Mouse (Mus musculus) neural tube, embryonic 14.5 days (tissue): ENCODE measurements around the gene Olfr472. TPM values are rescaled to one million over a fixed set of nuclear protein-coding genes. Genes with fewer than 3 reads are reported as not detected.
"Not testable (repeated sequence)": the region's sequence is repeated elsewhere in the genome, so short reads cannot be mapped to it uniquely, and the experiment has no call there.

Experiments used
- ATAC-seq: fragments of 200-750 bp; cut with Nextera tagmentation; 2 replicates; pipeline ENCODE4 v1.8.0; 2017; ENCODE audit warnings: low read depth, mild to moderate bottlenecking, moderate TSS enrichment, moderate library complexity
- H3K27ac ChIP-seq: fragments of 300-500 bp; sonication (generic); 2 replicates; pipeline ENCODE4 v1.5.1; 2014; ENCODE audit warnings: low read depth, mild to moderate bottlenecking, control low read depth, low read length, moderate library complexity, mixed read lengths
- H3K27me3 ChIP-seq: fragments of 300-500 bp; sonication (generic); 2 replicates; pipeline ENCODE4 v1.6.1; 2014; ENCODE audit warnings: low read length; ENCODE audit not compliant: control insufficient read depth, insufficient read depth
- H3K36me3 ChIP-seq: fragments of 300-500 bp; sonication (generic); 2 replicates; pipeline ENCODE4 v1.6.1; 2014; ENCODE audit warnings: low read length, mixed read lengths; ENCODE audit not compliant: control insufficient read depth, insufficient read depth
- H3K4me1 ChIP-seq: fragments of 300-500 bp; sonication (generic); 2 replicates; pipeline ENCODE4 v1.6.1; 2014; ENCODE audit warnings: low read length; ENCODE audit not compliant: control insufficient read depth, insufficient read depth
- H3K4me2 ChIP-seq: fragments of 300-500 bp; sonication (generic); 2 replicates; pipeline ENCODE4 v1.6.1; 2014; ENCODE audit warnings: mild to moderate bottlenecking, low read depth, low read length, control low read depth
- H3K4me3 ChIP-seq: fragments of 300-500 bp; sonication (generic); 2 replicates; pipeline ENCODE4 v1.5.1; 2014; ENCODE audit warnings: low read depth, low read length, control low read depth, mixed read lengths
- H3K9ac ChIP-seq: fragments of 300-500 bp; sonication (generic); replicated peaks from 2 replicates; pipeline ENCODE4 v1.6.1; 2014; ENCODE audit warnings: low read depth, mild to moderate bottlenecking, control low read depth, low read length, mixed read lengths
- H3K9me3 ChIP-seq: fragments of 300-500 bp; sonication (generic); 2 replicates; pipeline ENCODE4 v1.6.1; 2016; ENCODE audit warnings: low read length; ENCODE audit not compliant: control insufficient read depth
- WGBS: fragments of 180-500 bp; shearing (Covaris S2); extraction: QIAGEN DNeasy Blood & Tissue Kit; methylation state at CpG from one replicate; pipeline ENCODE4 v1.1.7; 2014; 5-methylcytosine and 5-hydroxymethylcytosine counted together
- polyA plus RNA-seq: library from polyadenylated mRNA; unstranded; fragments of >200 nt; fragmentation: Nextera tagmentation; extraction: Ambion mirVana; gene quantifications from 2 replicates; pipeline ENCODE4 v1.2.1, GENCODE M21; 2014

Gene Olfr472
- polyA plus RNA-seq: not detected in 2 replicates

- Histone ChIP-seq H3K9me3 (no peaks in the 10 kb centered on the region), H3K4me2 (no peak within 1 kb of the TSS), H3K4me1 (no peaks in the 10 kb centered on the region), H3K36me3 (no peaks in the 10 kb centered on the region), H3K27ac (no peak within 1 kb of the TSS), H3K9ac (no peak within 1 kb of the TSS), H3K27me3 (no peaks in the 10 kb centered on the region), H3K4me3 (no peak within 1 kb of the TSS)
- no peak for ATAC-seq
Measured at GRCm38 (mm10) chr7:107897602-107898001, at the start of gene Olfr472. Gene Olfr472 (plus strand): TSS chr7:107897902.

- no peaks in the 10 kb centered on the region for H3K27me3 ChIP-seq
- no peak for ATAC-seq
- no peaks in the 10 kb centered on the region for H3K4me1 ChIP-seq
- H3K4me2 ChIP-seq: no peak within 1 kb of the TSS
- WGBS: 81% methylated on average over 1 of the region's 1 CpGs
- no peak within 1 kb of the TSS for H3K27ac ChIP-seq
- H3K4me3 ChIP-seq: no peak within 1 kb of the TSS
- H3K9me3 ChIP-seq: no peaks in the 10 kb centered on the region
- no peak within 1 kb of the TSS for H3K9ac ChIP-seq
- H3K36me3 ChIP-seq: no peaks in the 10 kb centered on the region
Measured at GRCm38 (mm10) chr7:107930146-107930545, 32.4 kb downstream of the Olfr472 start, which contains the start of gene Olfr473. Gene Olfr473 (plus strand): TSS chr7:107930446.

- 98% methylated on average over 12 of the region's 12 CpGs for WGBS
- not testable (repeated sequence) for H3K27me3 ChIP-seq
Measured at GRCm38 (mm10) chr7:107952539-107952938, 54.8 kb downstream of the Olfr472 start.

GRCm38 (mm10) chr7:107954343-107954742 lies 56.6 kb downstream of the Olfr472 start, which contains the start of gene Olfr474:
Gene Olfr474 (plus strand): TSS chr7:107954643.
- Histone ChIP-seq H3K36me3 (no peaks in the 10 kb centered on the region), H3K27me3 (no peaks in the 10 kb centered on the region), H3K4me2 (no peak within 1 kb of the TSS), H3K4me1 (no peaks in the 10 kb centered on the region), H3K9ac (no peak within 1 kb of the TSS), H3K4me3 (no peak within 1 kb of the TSS), H3K27ac (no peak within 1 kb of the TSS), H3K9me3 (no peaks in the 10 kb centered on the region)
- 88% methylated on average over 1 of the region's 1 CpGs for WGBS
- no peak for ATAC-seq

More at GRCm38 (mm10) chr7:107952539-107952938, 54.8 kb downstream of the Olfr472 start:
- not testable (repeated sequence) for H3K4me2 ChIP-seq, H3K9me3 ChIP-seq, H3K27ac ChIP-seq, ATAC-seq, H3K36me3 ChIP-seq, H3K9ac ChIP-seq, H3K4me3 ChIP-seq, H3K4me1 ChIP-seq

Other genes starting within 250 kb of the Olfr472 start
- 0.29 TPM in 1 of 2 replicates, not detected in the other for gene Cyb5r2, start 139.9 kb upstream of the Olfr472 start, polyA plus RNA-seq
- not detected in 2 replicates for gene Ovch2, start 96.7 kb upstream of the Olfr472 start, polyA plus RNA-seq
- gene Olfr467, start 85.6 kb upstream of the Olfr472 start, polyA plus RNA-seq: not detected in 2 replicates
- not detected in 2 replicates for gene Olfr469, start 72.4 kb upstream of the Olfr472 start, polyA plus RNA-seq
- not detected in 2 replicates for gene Olfr470, start 50.4 kb upstream of the Olfr472 start, polyA plus RNA-seq
- gene Olfr473, start 32.5 kb downstream of the Olfr472 start, polyA plus RNA-seq: not detected in 2 replicates
- not detected in 2 replicates for gene Olfr474, start 56.7 kb downstream of the Olfr472 start, polyA plus RNA-seq
- gene Olfr476, start 66.9 kb downstream of the Olfr472 start, polyA plus RNA-seq: not detected in 2 replicates
- not detected in 2 replicates for gene Olfr477, start 88.8 kb downstream of the Olfr472 start, polyA plus RNA-seq
- not detected in 2 replicates for gene Olfr478, start 136.1 kb downstream of the Olfr472 start, polyA plus RNA-seq
- gene Olfr479, start 152.8 kb downstream of the Olfr472 start, polyA plus RNA-seq: not detected in 2 replicates
- gene Olfr480, start 169.4 kb downstream of the Olfr472 start, polyA plus RNA-seq: not detected in 2 replicates
- not detected in 2 replicates for gene Olfr481, start 182.0 kb downstream of the Olfr472 start, polyA plus RNA-seq
- gene Olfr482, start 199.7 kb downstream of the Olfr472 start, polyA plus RNA-seq: not detected in 2 replicates
- not detected in 2 replicates for gene Olfr483, start 202.9 kb downstream of the Olfr472 start, polyA plus RNA-seq
- not detected in 2 replicates for gene Olfr484, start 229.5 kb downstream of the Olfr472 start, polyA plus RNA-seq